Mouse (Mus musculus): ENCODE results near the gene Slc26a11.
"Not testable (repeated sequence)": the region's sequence is repeated elsewhere in the genome, so short reads cannot be mapped to it uniquely, and the experiment has no call there.

The Slc26a11 gene

GRCm38 (mm10) chr11:119362769-119363533, 7.6 kb downstream of the Slc26a11 start:
- DNase-seq (ENCODE audit: low spot score in 2 of 2): no peak

DNA sequence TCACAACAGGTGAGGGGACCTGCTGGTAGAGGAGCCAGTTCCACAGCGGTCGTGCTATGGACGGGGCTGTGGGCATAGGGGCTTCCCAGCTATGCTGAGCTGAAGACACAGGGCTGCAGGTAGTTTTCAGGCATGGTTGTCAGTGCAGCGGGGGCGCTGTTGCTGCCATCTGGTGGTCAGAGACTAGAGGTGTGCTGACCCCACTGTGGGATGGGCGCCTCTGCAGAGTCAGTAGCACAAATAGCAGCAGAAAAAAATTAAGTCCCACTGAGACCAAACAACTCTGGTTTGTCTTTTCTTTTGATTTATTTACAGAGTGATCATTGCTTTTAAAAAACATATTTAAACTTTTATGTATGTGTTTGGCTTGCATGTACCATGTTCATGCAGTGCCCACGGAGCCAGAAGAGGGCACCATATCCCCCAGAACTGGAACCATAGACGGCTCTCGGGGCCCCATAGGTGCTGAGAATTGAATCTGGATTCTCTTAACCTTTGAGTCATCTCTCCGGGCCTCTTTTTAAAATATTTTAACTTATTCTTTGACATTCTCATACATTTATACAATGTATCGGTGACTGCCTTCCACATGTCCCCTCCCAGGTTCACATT, 8.3 kb downstream of the Slc26a11 start:
- DNase-seq (ENCODE audit: low spot score in 2 of 2): peak; percentile 33 to 62

DNA sequence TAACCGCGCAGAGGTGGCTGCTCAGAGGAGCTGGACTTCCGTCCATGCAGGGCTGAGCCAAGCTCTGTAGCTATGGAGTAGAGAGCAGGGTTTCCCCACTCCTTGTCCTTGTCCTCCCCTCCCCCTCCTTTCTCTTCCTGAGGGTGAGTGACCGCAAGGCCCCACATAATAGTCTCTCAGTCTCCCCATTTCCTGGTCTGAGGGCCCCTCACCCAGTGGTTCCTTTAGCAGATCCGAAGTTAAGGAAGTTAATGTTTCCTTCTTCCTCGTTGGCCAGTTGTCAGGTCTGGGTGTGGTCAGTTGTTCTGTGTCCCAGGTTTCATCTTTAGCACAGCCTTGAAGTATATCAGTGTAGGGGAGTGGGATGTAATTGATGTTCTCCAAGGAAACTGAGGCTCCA, 20.1 kb downstream of the Slc26a11 start:
- no peak for DNase-seq (ENCODE audit: low spot score in 2 of 2)

DNA sequence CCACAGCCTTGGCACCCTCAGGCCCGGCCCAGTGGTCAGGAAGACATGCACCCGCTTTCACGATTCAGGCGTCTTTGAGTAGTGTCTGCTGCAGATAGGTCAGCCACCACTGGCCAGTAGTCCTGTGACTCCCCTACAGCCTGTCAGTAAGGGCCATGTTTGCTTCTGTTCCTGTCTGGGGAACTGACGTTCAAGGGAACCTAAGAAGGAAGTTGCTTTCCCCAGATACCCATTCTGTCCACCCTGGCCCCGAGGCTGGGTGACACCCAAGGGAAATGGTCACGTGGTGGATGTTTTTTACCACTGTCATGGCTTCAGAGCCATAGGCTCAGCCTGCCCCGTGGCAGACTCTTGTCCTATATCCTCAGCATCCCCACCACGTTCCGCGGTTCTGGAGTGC, 22.0 kb downstream of the Slc26a11 start:
- DNase-seq (ENCODE audit: low spot score in 2 of 2): no peak

- no peak for DNase-seq (ENCODE audit: low spot score in 2 of 2)
Measured at GRCm38 (mm10) chr11:119378551-119378950, 23.2 kb downstream of the Slc26a11 start.

DNA sequence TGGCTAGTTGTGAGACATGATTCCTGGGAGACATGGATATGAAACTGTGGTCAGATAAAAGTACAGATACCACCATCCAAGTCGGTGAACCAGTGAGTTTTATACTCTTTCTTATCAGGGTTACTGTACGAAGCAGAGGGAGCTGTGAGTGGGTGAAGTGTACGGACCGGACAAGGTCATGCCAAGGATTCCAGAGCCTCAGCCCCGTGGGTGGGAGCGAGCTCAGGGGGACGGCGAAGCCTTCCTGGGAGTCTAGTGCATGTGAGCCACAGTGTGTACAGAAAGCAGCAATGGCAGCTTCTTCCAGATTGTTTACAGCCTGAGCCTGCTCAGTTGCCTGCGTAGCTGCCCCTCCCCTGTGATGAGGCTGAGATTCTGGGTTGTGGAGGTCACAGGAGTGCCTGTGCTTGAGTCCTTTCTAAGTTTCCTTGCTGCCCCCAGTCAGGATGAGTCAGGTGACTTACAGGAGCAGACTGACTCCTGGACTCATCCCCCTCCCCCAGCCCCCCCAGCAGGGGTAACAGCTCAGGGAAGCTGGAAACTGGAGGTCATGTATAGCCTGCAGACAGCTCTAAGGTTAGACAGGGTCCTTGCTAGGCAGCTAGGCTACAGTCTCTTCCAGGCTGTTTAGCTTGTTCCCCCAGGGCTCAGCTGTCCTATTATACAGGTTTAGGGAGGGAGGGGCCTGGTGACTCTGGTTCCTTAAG, 26.4 kb downstream of the Slc26a11 start:
- DNase-seq (ENCODE audit: low spot score in 2 of 2): no peak

- no peak for DNase-seq (ENCODE audit: low spot score in 2 of 2)
Measured at GRCm38 (mm10) chr11:119382338-119382850, 27.0 kb downstream of the Slc26a11 start.

DNA sequence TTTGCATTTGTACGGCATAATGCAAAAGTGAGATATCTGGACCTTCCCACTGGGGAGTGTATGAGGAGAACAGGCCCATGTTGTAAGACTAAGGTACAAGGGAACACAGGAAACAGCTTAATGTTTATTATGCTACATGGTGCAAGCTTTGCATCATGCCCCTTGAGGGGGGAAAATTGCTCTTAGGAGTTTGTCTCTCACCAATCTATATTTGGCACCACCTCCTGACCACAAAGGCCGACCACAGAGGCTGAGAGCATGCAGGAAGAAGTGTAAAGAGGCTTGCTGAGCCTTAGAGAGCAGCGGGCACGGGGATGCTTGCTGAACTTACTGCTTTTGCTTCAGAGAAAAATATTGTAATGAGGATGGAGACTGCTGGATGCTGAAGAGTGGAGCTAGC, 29.5 kb downstream of the Slc26a11 start:
- DNase-seq (ENCODE audit: low spot score in 2 of 2): peak in 1 of 2 experiments; percentile 32

- no peak for DNase-seq (ENCODE audit: low spot score in 2 of 2)
Measured at GRCm38 (mm10) chr11:119386306-119386705, 30.9 kb downstream of the Slc26a11 start.

GRCm38 (mm10) chr11:119387273-119387672, 31.9 kb downstream of the Slc26a11 start:
- DNase-seq (ENCODE audit: low spot score in 2 of 2): not testable (repeated sequence)

DNA sequence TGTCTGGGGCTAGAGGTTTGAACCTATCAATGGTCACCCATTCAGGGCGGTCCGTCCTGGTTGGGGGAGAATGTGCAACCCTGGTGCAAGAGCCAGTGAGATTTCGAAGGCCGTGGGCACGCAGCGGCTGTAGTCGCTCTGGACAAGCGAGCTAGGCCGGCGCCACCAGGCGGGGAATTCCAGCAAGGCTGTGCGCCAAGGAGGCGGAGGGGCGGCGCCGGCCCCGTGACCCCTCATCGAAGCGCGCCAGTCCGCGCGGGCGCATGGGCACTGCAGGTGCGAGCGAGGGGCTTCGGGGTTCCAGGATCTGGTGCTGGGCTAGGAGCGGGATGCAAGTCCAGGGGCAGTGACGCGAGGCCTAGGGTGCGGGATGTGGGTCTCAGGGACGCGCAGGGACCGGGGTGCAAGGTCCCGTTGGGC, 34.5 kb downstream of the Slc26a11 start:
- DNase-seq (ENCODE audit: low spot score in 2 of 2): peak; percentile 28 to 44

DNA sequence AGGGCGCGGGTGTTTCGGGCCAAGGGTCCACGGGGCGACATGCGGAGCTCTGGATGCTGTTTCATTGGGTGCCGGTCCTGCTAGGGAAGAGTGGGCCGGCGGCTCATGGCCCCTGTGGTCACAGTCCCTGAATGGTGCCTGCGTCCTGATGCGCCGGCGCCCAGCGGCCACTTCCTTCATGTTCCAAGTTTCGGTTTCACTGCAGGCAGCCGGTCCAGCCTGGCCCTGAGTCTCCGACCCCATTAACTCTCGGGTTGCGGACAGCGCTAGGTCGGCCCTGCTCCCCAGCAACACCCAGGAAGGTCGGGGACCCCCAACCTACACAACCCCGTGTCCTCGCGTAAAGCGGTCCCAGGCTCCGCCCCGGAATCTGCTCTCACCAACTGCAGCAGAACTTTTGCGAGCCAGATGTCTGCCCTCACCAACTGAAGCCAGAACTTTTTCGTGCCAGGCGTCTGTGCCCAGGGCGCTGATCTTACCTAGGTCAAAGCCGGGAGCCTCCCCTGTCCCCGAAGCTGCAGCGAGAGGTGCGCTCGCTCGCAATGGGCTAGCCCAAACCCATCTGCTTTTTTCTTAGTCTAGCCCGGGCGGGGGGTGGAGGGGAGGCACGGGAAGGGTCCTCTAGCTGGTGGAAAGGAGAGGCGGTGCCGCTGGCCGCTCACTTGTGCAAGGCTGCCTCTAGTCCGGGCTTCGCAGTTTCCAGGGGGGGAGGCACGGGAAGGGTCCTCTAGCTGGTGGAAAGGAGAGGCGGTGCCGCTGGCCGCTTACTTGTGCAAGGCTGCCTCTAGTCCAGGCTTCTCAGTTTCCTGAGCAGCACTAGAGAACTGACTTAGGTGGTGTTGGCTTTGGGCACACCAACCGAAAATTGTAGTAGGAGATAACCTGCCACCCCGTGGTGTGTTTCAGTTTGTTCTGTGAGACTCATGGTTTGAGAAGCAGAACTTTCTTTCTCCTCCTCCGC, 35.2 kb downstream of the Slc26a11 start:
- peak; percentile 35 to 62 for DNase-seq (ENCODE audit: low spot score in 2 of 2)

DNA sequence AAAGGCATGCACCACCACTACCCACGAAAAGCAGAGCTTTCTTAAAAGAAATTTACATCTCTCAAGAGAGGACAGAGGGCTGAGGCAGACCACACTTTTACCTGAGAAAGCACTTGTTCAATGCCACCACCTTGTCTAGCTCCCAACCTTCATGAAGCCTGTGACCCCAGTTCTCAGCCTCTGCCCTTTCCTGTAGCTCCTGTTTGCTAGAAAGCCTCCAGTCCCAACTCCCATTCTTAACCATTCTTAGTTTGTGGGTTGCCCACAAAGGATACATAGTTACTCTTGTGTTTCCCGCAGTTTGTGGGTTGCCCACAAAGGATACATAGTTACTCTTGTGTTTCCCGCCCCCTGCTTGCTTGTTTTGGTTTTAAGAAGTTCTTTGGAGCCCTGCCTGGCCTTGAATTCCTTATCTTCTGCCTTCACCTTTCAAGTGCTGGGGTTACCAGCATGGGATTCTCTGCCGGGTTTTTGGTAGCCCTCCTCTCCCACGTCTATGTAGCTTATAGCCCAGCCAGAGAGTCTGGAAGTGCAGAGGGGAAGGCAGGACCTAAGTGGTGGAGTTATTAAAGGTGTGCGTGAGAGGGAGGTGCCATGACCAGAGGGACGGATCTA, 36.1 kb downstream of the Slc26a11 start:
- DNase-seq (ENCODE audit: low spot score in 2 of 2): no peak

DNA sequence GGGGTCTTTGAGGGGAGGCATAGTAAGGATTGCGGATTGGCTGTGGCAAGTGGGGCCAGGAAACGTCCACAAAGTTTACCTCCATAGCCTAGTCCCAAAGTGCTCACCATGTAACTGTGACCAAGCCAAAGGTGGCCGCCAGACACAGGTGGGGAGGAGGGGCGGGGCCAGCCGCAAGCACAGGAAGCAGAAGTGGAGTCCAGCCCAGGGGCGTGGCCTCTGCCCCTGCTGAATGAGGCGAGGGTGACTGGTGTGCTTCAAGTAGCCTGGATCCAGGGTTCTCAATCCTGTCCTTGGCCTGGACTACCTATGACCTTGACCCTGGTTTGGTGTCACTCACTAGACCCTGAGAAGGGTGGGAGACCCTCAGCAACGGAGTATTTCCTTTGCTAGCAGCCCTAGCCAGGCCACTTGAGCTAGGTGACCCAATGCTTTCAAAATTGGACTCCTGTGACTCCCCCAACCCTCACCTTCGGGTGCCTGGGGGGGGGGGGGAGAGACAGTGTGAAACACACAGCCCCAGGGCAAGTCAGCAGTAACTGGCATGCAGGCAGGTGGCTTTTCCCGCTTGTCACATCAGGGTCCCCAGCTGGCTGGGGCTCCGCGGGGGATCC, 36.8 kb downstream of the Slc26a11 start:
- peak; percentile 72 to 79 for DNase-seq (ENCODE audit: low spot score in 2 of 2)

- peak; percentile 37 to 61 for DNase-seq (ENCODE audit: low spot score in 2 of 2)
Measured at GRCm38 (mm10) chr11:119392800-119393482, 37.6 kb downstream of the Slc26a11 start, which contains the start of gene Rnf213. Gene Rnf213 (plus strand): TSS chr11:119393100.

- DNase-seq (ENCODE audit: low spot score in 2 of 2): no peak
Measured at GRCm38 (mm10) chr11:119393483-119393804, 38.1 kb downstream of the Slc26a11 start.

- DNase-seq (ENCODE audit: low spot score in 2 of 2): no peak
Measured at GRCm38 (mm10) chr11:119394210-119394609, 38.9 kb downstream of the Slc26a11 start.

DNA sequence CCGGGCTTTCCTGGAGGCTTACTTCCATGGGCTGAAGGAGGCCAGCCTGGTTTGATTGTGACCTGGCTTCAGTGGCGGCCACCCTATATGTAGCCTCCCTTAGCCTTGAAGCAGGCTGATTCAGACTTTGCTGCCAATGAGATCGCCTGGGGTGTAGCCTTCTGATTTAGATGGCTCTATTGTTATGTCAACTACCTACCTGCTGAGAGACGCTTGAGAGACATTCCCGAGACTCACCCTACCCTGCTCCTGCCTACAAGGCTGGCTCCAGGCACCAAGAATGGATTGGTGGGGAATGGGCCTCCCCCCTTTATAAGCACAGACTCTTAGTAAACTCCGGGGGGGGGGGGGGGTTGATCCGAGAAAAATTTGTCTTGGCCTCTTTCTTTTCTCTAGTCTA, 40.0 kb downstream of the Slc26a11 start:
- no peak for DNase-seq (ENCODE audit: low spot score in 2 of 2)

- no peak for DNase-seq (ENCODE audit: low spot score in 2 of 2)
Measured at GRCm38 (mm10) chr11:119395931-119396330, 40.6 kb downstream of the Slc26a11 start.

GRCm38 (mm10) chr11:119396461-119396860, 41.1 kb downstream of the Slc26a11 start:
- no peak for DNase-seq (ENCODE audit: low spot score in 2 of 2)
